Mouse (Mus musculus): ENCODE measurements around the gene Pah. TPM values are rescaled to one million over a fixed set of nuclear protein-coding genes. Genes with fewer than 3 reads are reported as not detected.

Gene Pah
- polyA plus RNA-seq, 1 experiment from 2014 or later = not detected

DNA sequence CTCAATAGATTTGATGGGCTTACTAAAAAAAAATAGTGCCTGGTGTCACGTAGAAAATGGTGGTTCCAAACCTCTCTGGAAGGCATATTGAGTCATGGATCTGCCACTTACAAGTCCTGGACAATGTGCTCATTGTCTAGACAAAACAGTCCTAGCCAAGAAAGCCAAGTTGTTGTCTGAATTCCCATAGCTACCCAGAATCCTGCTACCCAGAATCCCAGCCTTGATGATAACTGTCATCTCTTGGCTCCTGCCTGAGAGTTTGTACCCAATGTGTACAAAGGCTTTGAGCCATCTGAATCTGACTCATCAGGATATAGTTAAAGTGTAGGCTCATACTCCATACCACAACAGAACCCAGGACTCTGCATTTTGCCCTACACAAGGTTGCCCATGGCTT lies 80.6 kb downstream of the Pah start:
- Histone ChIP-seq H3K27ac (replicated peaks in 1 of 2; ENCODE audit: control insufficient read depth in 1 of 2, insufficient read depth in 1 of 2, low read depth in 2 of 2, low read length in 2 of 2) (no peak overlapping the region), H3K4me3 (ENCODE audit: control insufficient read depth in 1 of 2, insufficient read depth in 1 of 2, low read depth in 1 of 2, low read length in 2 of 2) (no peak overlapping the region), H3K36me3 (ENCODE audit: control insufficient read depth, insufficient read depth, low read length) (no peaks in the 10 kb centered on the region), H3K4me1 (ENCODE audit: control insufficient read depth in 2 of 2, insufficient read depth in 2 of 2, low read length in 2 of 2) (no peaks in the 10 kb centered on the region), H3K9ac (ENCODE audit: low read length) (no peak overlapping the region), H3K4me2 (ENCODE audit: low read length) (no peak overlapping the region), H3K9me3 (ENCODE audit: control insufficient read depth, low read length) (no peaks in the 10 kb centered on the region), H3K27me3 (ENCODE audit: control insufficient read depth, insufficient read depth, low read length) (no peaks in the 10 kb centered on the region)
- WGBS = 63% methylated on average over 1 of the region's 1 CpGs
- no peak for ATAC-seq (ENCODE audit: insufficient number of reproducible peaks, insufficient read depth, low FRiP score, low read depth)

GRCm38 (mm10) chr10:87625196-87625595 lies 103.6 kb downstream of the Pah start:
- H3K9ac ChIP-seq (ENCODE audit: low read length) = no peak overlapping the region
- no peak overlapping the region for H3K27ac ChIP-seq (replicated peaks in 1 of 2; ENCODE audit: control insufficient read depth in 1 of 2, insufficient read depth in 1 of 2, low read depth in 2 of 2, low read length in 2 of 2)
- 75% methylated on average over 1 of the region's 1 CpGs for WGBS
- H3K27me3 ChIP-seq (ENCODE audit: control insufficient read depth, insufficient read depth, low read length) = no peaks in the 10 kb centered on the region
- no peaks in the 10 kb centered on the region for H3K4me1 ChIP-seq (ENCODE audit: control insufficient read depth in 2 of 2, insufficient read depth in 2 of 2, low read length in 2 of 2)
- ATAC-seq (ENCODE audit: insufficient number of reproducible peaks, insufficient read depth, low FRiP score, low read depth) = no peak
- H3K4me2 ChIP-seq (ENCODE audit: low read length) = no peak overlapping the region
- no peaks in the 10 kb centered on the region for H3K36me3 ChIP-seq (ENCODE audit: control insufficient read depth, insufficient read depth, low read length)
- H3K4me3 ChIP-seq (ENCODE audit: control insufficient read depth in 1 of 2, insufficient read depth in 1 of 2, low read depth in 1 of 2, low read length in 2 of 2) = no peak overlapping the region
- no peaks in the 10 kb centered on the region for H3K9me3 ChIP-seq (ENCODE audit: control insufficient read depth, low read length)

Other genes starting within 250 kb of the Pah start
- gene Ascl1, start 28.1 kb upstream of the Pah start, polyA plus RNA-seq (2014; fragmentation: Nextera tagmentation; extraction: Ambion mirVana) = 0.08 and 0.36 TPM in 2 replicates